29 mouse cellular contexts compared by ENCODE assay signal in genomic region chr11:65881465-65881864, GRCm38 (mm10).
"Had no signal": no experiment of that assay in that cellular context is flagged by ENCODE, and none has a peak within 500 bp of the region (broad histone marks: within the 10 kb centered on the region; RNA-seq: fewer than 3 reads in every experiment).

No protein-coding gene starts in this region.

- H3K36me3 ChIP-seq: embryonic facial prominence, embryonic 10.5 days; embryonic facial prominence, embryonic 12.5 days; embryonic facial prominence, embryonic 13.5 days; embryonic facial prominence, embryonic 15.5 days; forebrain, embryonic 12.5 days; forebrain, embryonic 15.5 days had no signal

- ATAC-seq: forebrain, embryonic 13.5 days; forebrain, embryonic 14.5 days; forebrain, embryonic 15.5 days; forebrain, embryonic 16.5 days; forebrain, postnatal 0 days had no signal

- H3K27ac ChIP-seq: embryonic facial prominence, embryonic 10.5 days; embryonic facial prominence, embryonic 12.5 days; embryonic facial prominence, embryonic 13.5 days; embryonic facial prominence, embryonic 15.5 days; forebrain, embryonic 12.5 days; forebrain, embryonic 13.5 days; forebrain, embryonic 15.5 days; gastrocnemius, adult 2 months; heart, adult 2 months had no signal

- H3K9me3 ChIP-seq: embryonic facial prominence, embryonic 10.5 days; embryonic facial prominence, embryonic 12.5 days; embryonic facial prominence, embryonic 13.5 days; embryonic facial prominence, embryonic 15.5 days; forebrain, embryonic 12.5 days; forebrain, embryonic 13.5 days; forebrain, embryonic 15.5 days had no signal

- H3K9ac ChIP-seq: embryonic facial prominence, embryonic 12.5 days; embryonic facial prominence, embryonic 13.5 days; embryonic facial prominence, embryonic 15.5 days; forebrain, embryonic 12.5 days; forebrain, embryonic 13.5 days; forebrain, embryonic 15.5 days; forebrain, postnatal 0 days had no signal

- DNase-seq: cerebellum, adult 18-20 months; cerebellum, adult 2 months; cerebellum, adult 8-10 months; cerebellum, adult 9-10 months; cerebellum, adult 9-11 months; cerebellum, postnatal 10 days; cerebellum, postnatal 14 days; cerebellum, postnatal 25 days; cerebellum, postnatal 36 days; embryo, embryonic 11 days; forebrain, postnatal 0 days; gastrocnemius, adult 2 months; gastrocnemius, postnatal 10 days; gastrocnemius, postnatal 14 days; gastrocnemius, postnatal 25 days; gastrocnemius, postnatal 36 days; heart, adult 11 months; heart, adult 18-20 months; heart, adult 2 months had no signal

- H3K4me2 ChIP-seq: embryonic facial prominence, embryonic 12.5 days; embryonic facial prominence, embryonic 13.5 days; embryonic facial prominence, embryonic 15.5 days; forebrain, embryonic 12.5 days; forebrain, embryonic 13.5 days; forebrain, embryonic 15.5 days had no signal

- H3K4me3 ChIP-seq: embryonic facial prominence, embryonic 10.5 days; embryonic facial prominence, embryonic 12.5 days; embryonic facial prominence, embryonic 13.5 days; embryonic facial prominence, embryonic 15.5 days; erythroblast, embryonic 14.5 days; forebrain, embryonic 12.5 days; forebrain, embryonic 13.5 days; forebrain, embryonic 15.5 days; gastrocnemius, adult 2 months; heart, adult 2 months had no signal

- H3K27me3 ChIP-seq: embryonic facial prominence, embryonic 12.5 days; embryonic facial prominence, embryonic 13.5 days; embryonic facial prominence, embryonic 15.5 days; forebrain, embryonic 15.5 days had no signal

- H3K4me1 ChIP-seq: embryonic facial prominence, embryonic 12.5 days; embryonic facial prominence, embryonic 13.5 days; embryonic facial prominence, embryonic 15.5 days had no signal
